Mouse (Mus musculus): ENCODE results near the gene Fads2.

The Fads2 gene

DNA sequence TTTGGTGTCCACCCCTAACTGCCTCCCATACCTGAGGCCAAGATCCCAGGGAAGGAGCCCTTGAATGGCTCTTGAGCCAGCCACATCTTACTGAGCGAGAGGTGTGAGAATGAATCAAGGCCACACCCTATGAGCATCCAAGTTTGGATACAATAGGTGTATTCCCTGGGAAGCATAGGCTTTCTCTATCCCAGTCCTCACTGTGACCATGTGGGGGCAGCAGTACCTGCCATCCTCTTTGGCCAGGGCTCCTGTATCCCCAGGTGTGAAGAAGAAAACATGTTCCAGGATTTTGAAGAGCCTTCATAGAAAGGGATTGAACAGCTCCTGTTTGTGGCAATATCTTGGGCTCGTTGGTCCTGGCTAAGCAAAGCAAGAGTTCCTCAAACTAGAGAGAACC lies 61.9 kb downstream of the Fads2 start:
- peaks cover 72% of the 10 kb centered on the region for H3K27me3 ChIP-seq (ENCODE audit: insufficient read depth, low read length)
- no peak overlapping the region for H3K4me3 ChIP-seq (replicated peaks; ENCODE audit: low read length)
- H3K9me3 ChIP-seq (ENCODE audit: low read length) = no peaks in the 10 kb centered on the region
- H3K36me3 ChIP-seq (ENCODE audit: insufficient read depth, low read length) = peaks cover under 1% of the 10 kb centered on the region; the same call in 1 of the 2 replicates
- no peak for TF ChIP-seq POU5F1 (IDR thresholded peaks at IDR 0.05; ENCODE audit: borderline replicate concordance, low read length)
- TF ChIP-seq CTCF (conservative IDR thresholded peaks at IDR 0.05; ENCODE audit: low read length) = peak; percentile 37
- H3K4me1 ChIP-seq (replicated peaks; ENCODE audit: low read depth, low read length) = peaks cover 17% of the 10 kb centered on the region

DNA sequence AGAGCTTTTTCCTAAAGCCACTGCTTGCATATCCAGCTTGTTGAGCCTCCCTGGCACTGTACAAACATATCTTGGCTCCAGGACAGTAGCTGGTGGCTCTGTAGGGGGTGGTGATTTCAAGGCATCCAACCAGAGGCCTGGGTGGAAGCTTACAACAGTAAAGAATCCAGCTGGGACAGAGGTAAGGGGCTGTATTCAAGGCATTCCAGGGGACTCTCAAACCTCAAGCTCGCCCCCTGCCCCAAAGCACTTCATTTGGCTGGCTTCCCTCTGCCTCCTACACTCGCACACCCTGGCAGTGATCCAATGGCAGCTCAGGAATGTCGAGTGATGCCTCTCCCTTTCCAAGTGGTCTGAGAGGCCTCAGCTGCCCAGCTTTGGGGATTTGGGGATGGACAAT lies 62.6 kb downstream of the Fads2 start:
- H3K9me3 ChIP-seq (ENCODE audit: low read length) = no peaks in the 10 kb centered on the region
- peaks cover 4% of the 10 kb centered on the region; the same call in 1 of the 2 replicates for H3K36me3 ChIP-seq (ENCODE audit: insufficient read depth, low read length)
- peaks cover 16% of the 10 kb centered on the region for H3K4me1 ChIP-seq (replicated peaks; ENCODE audit: low read depth, low read length)
- H3K4me3 ChIP-seq (replicated peaks; ENCODE audit: low read length) = no peak overlapping the region
- peaks cover 65% of the 10 kb centered on the region for H3K27me3 ChIP-seq (ENCODE audit: insufficient read depth, low read length)
- TF ChIP-seq POU5F1 (IDR thresholded peaks at IDR 0.05; ENCODE audit: borderline replicate concordance, low read length) = no peak
- TF ChIP-seq NANOG (IDR thresholded peaks at IDR 0.05; ENCODE audit: borderline replicate concordance, low read length) = no peak
- no peak for TF ChIP-seq CTCF (conservative IDR thresholded peaks at IDR 0.05; ENCODE audit: low read length)

DNA sequence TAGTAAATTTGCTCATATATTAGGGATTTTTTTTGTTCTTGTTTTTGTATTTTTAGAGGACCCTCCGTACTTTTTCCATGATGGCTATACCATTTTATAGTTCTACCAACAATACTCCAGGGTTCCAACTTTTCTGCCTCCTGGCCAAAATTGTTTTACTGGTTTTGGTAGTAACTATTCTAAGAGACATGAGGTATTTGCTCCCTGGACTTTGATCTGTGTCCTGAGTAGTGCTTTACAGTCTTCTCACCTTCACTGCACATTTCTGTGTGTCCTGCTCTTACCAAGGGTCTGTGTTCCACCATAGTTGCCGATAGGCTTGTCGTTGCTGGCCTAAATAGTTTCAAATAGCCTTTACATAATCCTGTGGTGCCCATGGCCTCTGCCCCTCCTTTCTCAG lies 63.2 kb downstream of the Fads2 start:
- TF ChIP-seq NANOG (IDR thresholded peaks at IDR 0.05; ENCODE audit: borderline replicate concordance, low read length) (no peak), CTCF (conservative IDR thresholded peaks at IDR 0.05; ENCODE audit: low read length) (no peak), POU5F1 (IDR thresholded peaks at IDR 0.05; ENCODE audit: borderline replicate concordance, low read length) (no peak)
- Histone ChIP-seq H3K9me3 (ENCODE audit: low read length) (no peaks in the 10 kb centered on the region), H3K4me3 (replicated peaks; ENCODE audit: low read length) (no peak overlapping the region), H3K27me3 (ENCODE audit: insufficient read depth, low read length) (peaks cover 60% of the 10 kb centered on the region), H3K36me3 (ENCODE audit: insufficient read depth, low read length) (peaks cover 4% of the 10 kb centered on the region; the same call in 1 of the 2 replicates), H3K4me1 (replicated peaks; ENCODE audit: low read depth, low read length) (peaks cover 18% of the 10 kb centered on the region)

DNA sequence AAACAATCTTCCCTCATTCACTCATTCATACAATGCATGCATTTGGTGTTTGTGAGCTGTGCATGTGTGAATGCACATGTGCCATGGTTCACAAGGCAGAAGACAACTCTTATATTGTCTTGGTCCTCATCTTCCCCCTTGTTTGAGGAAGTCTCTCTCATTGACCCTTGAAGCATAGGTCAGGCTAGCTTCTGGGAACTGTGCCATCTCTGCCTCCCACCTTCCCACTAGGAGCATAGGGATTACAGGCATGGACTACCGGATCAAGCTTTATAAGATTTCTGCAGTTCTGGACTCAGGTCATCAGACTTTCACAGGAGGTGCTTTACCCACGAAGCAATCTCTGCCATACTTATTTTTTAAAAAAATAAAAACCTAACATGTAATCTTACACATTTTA lies 64.0 kb downstream of the Fads2 start:
- no peak for TF ChIP-seq POU5F1 (IDR thresholded peaks at IDR 0.05; ENCODE audit: borderline replicate concordance, low read length)
- no peak for TF ChIP-seq NANOG (IDR thresholded peaks at IDR 0.05; ENCODE audit: borderline replicate concordance, low read length)
- TF ChIP-seq CTCF (conservative IDR thresholded peaks at IDR 0.05; ENCODE audit: low read length) = no peak
- H3K4me3 ChIP-seq (replicated peaks; ENCODE audit: low read length) = no peak overlapping the region
- peaks cover 7% of the 10 kb centered on the region; the same call in 1 of the 2 replicates for H3K36me3 ChIP-seq (ENCODE audit: insufficient read depth, low read length)
- peaks cover 56% of the 10 kb centered on the region for H3K27me3 ChIP-seq (ENCODE audit: insufficient read depth, low read length)
- peaks cover 21% of the 10 kb centered on the region for H3K4me1 ChIP-seq (replicated peaks; ENCODE audit: low read depth, low read length)
- H3K9me3 ChIP-seq (ENCODE audit: low read length) = no peaks in the 10 kb centered on the region

DNA sequence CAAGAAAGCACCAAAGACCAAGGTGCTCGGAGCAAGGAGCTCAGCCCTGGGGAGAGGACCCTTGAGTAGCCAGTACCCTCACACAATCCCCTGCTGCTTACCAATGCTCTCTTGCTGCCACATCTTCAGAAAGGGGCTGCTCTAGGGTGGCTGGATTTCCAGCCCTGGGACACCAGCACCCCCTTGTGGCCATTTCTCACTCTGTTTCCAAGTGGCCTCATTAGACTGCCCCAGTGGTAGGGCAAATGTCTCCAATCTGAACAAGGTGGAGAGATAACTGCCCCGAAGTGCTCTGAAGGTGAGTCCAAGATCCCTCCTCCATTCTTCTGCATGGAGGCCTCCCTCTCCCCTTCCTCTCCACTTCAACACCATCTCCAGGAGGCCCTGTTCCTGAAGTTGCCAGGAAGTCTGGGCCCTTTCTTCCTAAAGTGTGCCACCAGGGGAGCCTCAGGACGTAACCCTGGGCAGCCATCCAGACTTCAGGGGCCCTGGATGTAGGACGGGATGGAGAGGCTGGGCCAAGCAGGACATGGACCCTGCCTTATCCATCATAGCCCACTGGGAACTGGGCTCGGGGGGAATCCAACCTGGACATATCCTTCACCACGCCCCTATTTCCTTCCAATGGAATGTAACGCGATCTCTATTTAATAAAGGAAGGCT lies 66.6 kb downstream of the Fads2 start:
- Histone ChIP-seq H3K36me3 (ENCODE audit: insufficient read depth, low read length) (peaks cover 16% of the 10 kb centered on the region; the same call in 1 of the 2 replicates), H3K9me3 (ENCODE audit: low read length) (no peaks in the 10 kb centered on the region), H3K27me3 (ENCODE audit: insufficient read depth, low read length) (peaks cover 36% of the 10 kb centered on the region), H3K4me3 (replicated peaks; ENCODE audit: low read length) (no peak overlapping the region), H3K4me1 (replicated peaks; ENCODE audit: low read depth, low read length) (peaks cover 10% of the 10 kb centered on the region)
- no peak for TF ChIP-seq NANOG (IDR thresholded peaks at IDR 0.05; ENCODE audit: borderline replicate concordance, low read length)
- no peak for TF ChIP-seq POU5F1 (IDR thresholded peaks at IDR 0.05; ENCODE audit: borderline replicate concordance, low read length)
- TF ChIP-seq CTCF (conservative IDR thresholded peaks at IDR 0.05; ENCODE audit: low read length) = peak; percentile 88

DNA sequence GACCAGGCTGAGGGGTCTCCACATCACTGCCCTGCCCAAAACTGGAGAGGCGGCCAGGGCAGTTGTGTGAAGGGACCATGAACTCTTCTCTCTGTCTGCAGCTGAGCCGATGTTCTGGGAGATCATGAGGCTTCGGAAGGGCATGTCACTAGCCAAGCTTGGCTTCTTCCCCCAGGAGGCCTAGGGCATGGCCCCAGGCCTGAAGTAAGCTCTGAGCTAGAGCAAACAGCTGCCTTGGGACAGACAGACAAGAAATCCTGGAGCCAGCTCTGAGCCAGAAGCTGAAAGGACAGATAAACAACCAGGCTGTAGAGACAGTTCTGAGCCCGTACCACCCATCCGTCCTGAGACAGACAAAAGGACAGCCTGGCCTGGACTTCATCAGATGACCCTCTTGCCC lies 67.2 kb downstream of the Fads2 start:
- H3K4me1 ChIP-seq (replicated peaks; ENCODE audit: low read depth, low read length) = peaks cover 6% of the 10 kb centered on the region
- peaks cover 32% of the 10 kb centered on the region for H3K27me3 ChIP-seq (ENCODE audit: insufficient read depth, low read length)
- H3K4me3 ChIP-seq (replicated peaks; ENCODE audit: low read length) = no peak overlapping the region
- no peaks in the 10 kb centered on the region for H3K9me3 ChIP-seq (ENCODE audit: low read length)
- no peak for TF ChIP-seq NANOG (IDR thresholded peaks at IDR 0.05; ENCODE audit: borderline replicate concordance, low read length)
- TF ChIP-seq CTCF (conservative IDR thresholded peaks at IDR 0.05; ENCODE audit: low read length) = no peak
- no peak for TF ChIP-seq POU5F1 (IDR thresholded peaks at IDR 0.05; ENCODE audit: borderline replicate concordance, low read length)
- H3K36me3 ChIP-seq (ENCODE audit: insufficient read depth, low read length) = peaks cover 21% of the 10 kb centered on the region; the same call in 1 of the 2 replicates

DNA sequence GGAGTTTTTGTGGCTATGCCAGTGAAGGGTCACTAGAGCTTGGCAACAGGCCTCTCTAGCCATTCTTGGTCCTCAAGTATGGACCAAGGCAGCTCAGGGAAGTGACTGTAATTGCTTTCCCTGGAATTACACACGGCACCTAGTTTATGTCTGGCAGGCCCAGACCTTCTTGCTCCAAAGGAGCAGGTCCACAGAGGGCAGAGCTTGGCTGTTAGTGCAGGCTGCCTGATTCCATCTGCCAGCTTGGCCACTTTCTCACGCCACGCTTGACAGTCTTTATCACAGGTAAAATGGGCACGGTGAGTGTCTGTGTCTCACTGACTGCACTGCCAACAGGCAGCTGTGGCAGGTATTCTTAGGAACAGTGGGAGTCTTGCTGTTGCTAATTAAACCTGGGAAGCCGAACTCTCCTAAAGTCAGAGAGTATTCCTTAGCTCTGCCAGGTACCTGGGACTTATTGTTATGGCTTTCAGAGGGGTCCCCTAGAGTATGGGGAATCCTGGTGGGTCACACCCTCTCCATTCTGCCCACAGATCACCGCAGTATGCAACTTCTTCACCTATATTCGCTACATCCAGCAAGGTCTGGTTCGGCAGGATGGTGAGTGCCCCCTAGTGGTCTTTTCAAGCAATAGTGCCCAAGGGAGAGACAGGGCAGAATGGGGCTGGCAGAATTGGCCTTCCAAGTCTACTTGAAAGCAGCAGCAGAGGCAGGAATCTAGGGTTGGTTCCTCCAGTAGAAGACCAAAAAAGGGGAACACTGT lies 68.2 kb downstream of the Fads2 start:
- Histone ChIP-seq H3K9me3 (ENCODE audit: low read length) (no peaks in the 10 kb centered on the region), H3K4me3 (replicated peaks; ENCODE audit: low read length) (no peak overlapping the region), H3K36me3 (ENCODE audit: insufficient read depth, low read length) (peaks cover 22% of the 10 kb centered on the region; the same call in 1 of the 2 replicates), H3K4me1 (replicated peaks; ENCODE audit: low read depth, low read length) (peaks cover 5% of the 10 kb centered on the region; the same call in 1 of the 2 replicates), H3K27me3 (ENCODE audit: insufficient read depth, low read length) (peaks cover 25% of the 10 kb centered on the region)
- no peak for TF ChIP-seq NANOG (IDR thresholded peaks at IDR 0.05; ENCODE audit: borderline replicate concordance, low read length)
- TF ChIP-seq CTCF (conservative IDR thresholded peaks at IDR 0.05; ENCODE audit: low read length) = peak; percentile 92

DNA sequence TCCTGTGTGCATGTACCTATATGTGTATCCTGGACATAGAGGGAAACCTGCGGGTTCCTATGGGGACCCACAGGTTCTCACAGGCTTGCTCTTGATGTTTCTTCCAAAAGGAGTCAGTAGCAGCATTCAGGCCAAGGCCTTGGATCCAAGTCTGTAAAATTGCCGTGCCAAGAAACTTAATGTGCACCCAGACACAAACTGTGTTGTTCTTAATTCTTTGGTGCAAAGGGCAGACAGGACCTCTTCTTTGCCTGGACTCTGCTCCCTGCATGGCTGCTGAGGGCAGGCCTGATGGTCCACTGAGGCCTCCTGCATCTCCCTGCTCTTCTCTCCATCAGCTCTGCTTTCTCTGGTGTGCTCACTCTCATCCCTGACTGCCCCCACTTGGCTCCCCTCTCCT lies 71.8 kb downstream of the Fads2 start:
- TF ChIP-seq NANOG (IDR thresholded peaks at IDR 0.05; ENCODE audit: borderline replicate concordance, low read length) = no peak
- no peak for TF ChIP-seq POU5F1 (IDR thresholded peaks at IDR 0.05; ENCODE audit: borderline replicate concordance, low read length)
- peaks cover 36% of the 10 kb centered on the region; the same call in 1 of the 2 replicates for H3K36me3 ChIP-seq (ENCODE audit: insufficient read depth, low read length)
- no peaks in the 10 kb centered on the region for H3K9me3 ChIP-seq (ENCODE audit: low read length)

More for the DNA sequence above, 71.8 kb downstream of the Fads2 start:
- Histone ChIP-seq H3K4me3 (replicated peaks; ENCODE audit: low read length) (no peak overlapping the region), H3K27me3 (ENCODE audit: insufficient read depth, low read length) (peaks cover 24% of the 10 kb centered on the region), H3K4me1 (replicated peaks; ENCODE audit: low read depth, low read length) (peaks cover 19% of the 10 kb centered on the region)
